In the genomic region with DNA sequence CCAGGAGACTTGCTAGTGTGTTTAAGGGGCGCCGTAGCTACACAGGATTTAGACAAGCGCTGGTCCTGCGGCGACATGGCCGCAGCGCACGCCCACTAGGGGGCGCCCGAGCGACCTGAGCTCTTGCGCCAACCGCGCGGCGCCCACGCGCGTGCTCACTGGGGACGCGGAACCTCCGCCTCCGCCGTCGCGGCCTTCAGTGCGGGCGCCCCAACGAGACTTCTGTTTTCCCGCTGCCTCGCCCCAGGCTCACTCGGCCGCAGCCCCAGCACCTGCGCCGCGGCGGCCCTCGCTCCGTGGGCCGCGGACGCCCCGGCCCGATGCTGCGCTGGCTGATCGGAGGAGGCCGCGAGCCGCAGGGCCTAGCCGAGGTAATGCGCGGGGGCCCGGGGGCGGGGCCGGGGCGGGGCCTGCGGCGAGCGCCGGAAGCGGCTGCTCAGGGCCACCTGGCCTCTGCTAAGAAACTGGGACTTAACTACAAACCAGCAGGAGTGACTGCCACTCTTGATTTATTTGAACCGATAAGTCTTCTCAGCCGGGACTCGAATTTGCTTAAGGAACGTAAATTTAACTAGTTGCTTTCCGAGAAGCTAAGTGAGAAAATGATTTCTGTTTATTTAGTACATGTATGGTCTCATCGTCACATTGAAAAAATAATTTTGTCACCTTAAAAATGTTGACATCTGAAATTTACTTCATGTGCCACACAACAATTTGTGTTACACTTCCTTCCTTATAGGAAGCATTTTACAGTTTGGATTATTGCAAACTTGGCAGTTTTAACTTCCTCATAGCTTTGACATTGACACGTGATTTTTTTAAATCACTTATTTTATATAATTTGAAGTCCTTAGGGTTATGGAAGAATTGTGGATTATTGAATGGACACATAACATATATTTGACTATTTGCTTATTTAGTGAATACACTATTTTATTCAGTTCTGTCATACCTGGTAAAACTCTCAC, we compare ENCODE assay signal across 8 mouse cellular contexts. TPM values are rescaled to one million over a fixed set of nuclear protein-coding genes. Genes with fewer than 3 reads are reported as not detected.
DNase-seq lines count a peak whose midpoint lies in the region; ATAC-seq and TF ChIP-seq lines count a peak whose summit lies in the region.

Wdr41 (plus strand) TSS at position 126 of the 968 bp plus-strand sequence.

- peak; percentile 66 to 74 for TF ChIP-seq POLR2A in MEL (IDR thresholded peaks at IDR 0.05; ENCODE audit: control insufficient read depth in 1 of 2, insufficient read depth in 1 of 2, low read depth in 1 of 2, low read length in 2 of 2, poor library complexity in 1 of 2)
- TF ChIP-seq POLR2A in cerebellum, adult 2 months (IDR thresholded peaks at IDR 0.05; ENCODE audit: borderline replicate concordance, insufficient read depth, low read length): peak; percentile 42; the same call in 1 of the 2 replicates

- peak; percentile 18 for TF ChIP-seq RAD21 in MEL (IDR thresholded peaks at IDR 0.05; ENCODE audit: low read depth, low read length)

- H3K4me3 ChIP-seq in MEL (ENCODE audit: control insufficient read depth in 1 of 2, insufficient read depth in 1 of 2, low read depth in 2 of 2, low read length in 2 of 2): peak within 1 kb of the TSS; percentile 76 to 82
- H3K4me3 ChIP-seq in cerebellum, adult 2 months (replicated peaks; ENCODE audit: insufficient read depth, low read depth, low read length): peak within 1 kb of the TSS; percentile 67
- peak within 1 kb of the TSS; percentile 73 for H3K4me3 ChIP-seq in forebrain, postnatal 0 days (ENCODE audit: low read depth, low read length)
- peak within 1 kb of the TSS; percentile 81 for H3K4me3 ChIP-seq in lung, embryonic 15.5 days

- H3K36me3 ChIP-seq in MEL (ENCODE audit: control insufficient read depth in 1 of 2, insufficient read depth in 2 of 2, low read length in 2 of 2): peaks cover 0 to 8% of the 10 kb centered on the region in 2 experiments; a peak in 2 of 4 replicates
- H3K36me3 ChIP-seq in forebrain, postnatal 0 days (ENCODE audit: insufficient read depth): peaks cover 6% of the 10 kb centered on the region; the same call in 1 of the 2 replicates
- H3K36me3 ChIP-seq in lung, embryonic 15.5 days: no peaks in the 10 kb centered on the region

- H3K9me3 ChIP-seq in MEL (replicated peaks; ENCODE audit: insufficient read depth, low read length): no peaks in the 10 kb centered on the region
- H3K9me3 ChIP-seq in forebrain, postnatal 0 days (ENCODE audit: low read length): no peaks in the 10 kb centered on the region
- H3K9me3 ChIP-seq in lung, embryonic 15.5 days: no peaks in the 10 kb centered on the region

- peaks cover 0 to 1% of the 10 kb centered on the region in 2 experiments for H3K27me3 ChIP-seq in MEL (ENCODE audit: control insufficient read depth in 1 of 2, insufficient read depth in 2 of 2, low read length in 2 of 2)
- no peaks in the 10 kb centered on the region for H3K27me3 ChIP-seq in cerebellum, adult 2 months (ENCODE audit: control insufficient read depth, insufficient read depth, low read length)
- H3K27me3 ChIP-seq in forebrain, postnatal 0 days (ENCODE audit: insufficient read depth, low read length): no peaks in the 10 kb centered on the region
- no peaks in the 10 kb centered on the region for H3K27me3 ChIP-seq in lung, embryonic 15.5 days

- WGBS in cerebellum, adult 2 months: 1% methylated on average over 68 of the region's 68 CpGs
- WGBS in forebrain, postnatal 0 days: 2% methylated on average over 67 of the region's 68 CpGs
- 1% methylated on average over 67 of the region's 68 CpGs for WGBS in lung, embryonic 15.5 days

- ATAC-seq in forebrain, postnatal 0 days: peak; percentile 98
- peak; percentile 98 for ATAC-seq in lung, embryonic 15.5 days (ENCODE audit: borderline replicate concordance, extremely low read depth, low FRiP score, low TSS enrichment)

- H3K27ac ChIP-seq in MEL (ENCODE audit: control insufficient read depth, low read depth, low read length): peak within 1 kb of the TSS; percentile 91
- H3K27ac ChIP-seq in cerebellum, adult 2 months (ENCODE audit: insufficient read depth, low read length): peak within 1 kb of the TSS; percentile 97
- H3K27ac ChIP-seq in forebrain, postnatal 0 days (ENCODE audit: low read depth, low read length): peak within 1 kb of the TSS; percentile 96
- peak within 1 kb of the TSS; percentile 99 for H3K27ac ChIP-seq in lung, embryonic 15.5 days

- H3K9ac ChIP-seq in MEL (ENCODE audit: control insufficient read depth, low read depth, low read length, poor library complexity, severe bottlenecking): peak within 1 kb of the TSS; percentile 98
- peak within 1 kb of the TSS; percentile 91 for H3K9ac ChIP-seq in forebrain, postnatal 0 days
- peak within 1 kb of the TSS; percentile 97 for H3K9ac ChIP-seq in lung, embryonic 15.5 days

- TF ChIP-seq EP300 in MEL (IDR thresholded peaks at IDR 0.05; ENCODE audit: low read depth in 1 of 2, low read length in 2 of 2): no peak; a peak in 1 of 4 replicates

- H3K4me1 ChIP-seq in MEL (ENCODE audit: control insufficient read depth in 1 of 2, insufficient read depth in 2 of 2, low read length in 2 of 2): 0 out of 4 replicates have a peak, but pooled peaks cover 0 to 5% of the 10 kb centered on the region in 2 experiments
- no peaks in the 10 kb centered on the region for H3K4me1 ChIP-seq in cerebellum, adult 2 months (ENCODE audit: control insufficient read depth, insufficient read depth, low read length)
- H3K4me1 ChIP-seq in forebrain, postnatal 0 days (ENCODE audit: insufficient read depth): peaks cover 4% of the 10 kb centered on the region; the same call in 1 of the 2 replicates
- H3K4me1 ChIP-seq in lung, embryonic 15.5 days: peaks cover 7% of the 10 kb centered on the region; the same call in 1 of the 2 replicates

- peak; percentile 95 for DNase-seq in MEL (ENCODE audit: low read depth, low spot score)
- peak; percentile 92 to 94 for DNase-seq in cerebellum, adult 2 months
- peak; percentile 96 for DNase-seq in forebrain, postnatal 0 days
- DNase-seq in heart, postnatal 4 days: peak; percentile 93
- DNase-seq in layer of hippocampus, adult 8-10 months (ENCODE audit: low spot score in 2 of 2): peak; percentile 78 to 91
- DNase-seq in ovary, adult 18-20 months (ENCODE audit: low spot score): peak; percentile 80
- peak; percentile 94 for DNase-seq in thymus, postnatal 0 days (ENCODE audit: low spot score)

- H3K79me2 ChIP-seq in MEL (ENCODE audit: control insufficient read depth, insufficient read depth, low read length, poor library complexity): peaks cover 3% of the 10 kb centered on the region

- peak; percentile 70 to 95 (median 82) for TF ChIP-seq CTCF in MEL (IDR thresholded peaks at IDR 0.05 in 2 of 3, conservative IDR thresholded peaks at IDR 0.05 in 1 of 3; ENCODE audit: control insufficient read depth in 1 of 3, insufficient read depth in 1 of 3, low read depth in 2 of 3, low read length in 3 of 3, poor library complexity in 1 of 3, severe bottlenecking in 1 of 3)
- TF ChIP-seq CTCF in cerebellum, adult 2 months (IDR thresholded peaks at IDR 0.05; ENCODE audit: borderline replicate concordance, insufficient read depth, low read depth, low read length): peak; percentile 84
- peak; percentile 96 for TF ChIP-seq CTCF in forebrain, postnatal 0 days (IDR thresholded peaks at IDR 0.05; ENCODE audit: low read depth)

- H3K4me2 ChIP-seq in forebrain, postnatal 0 days (ENCODE audit: low read depth): peak within 1 kb of the TSS; percentile 44
- H3K4me2 ChIP-seq in lung, embryonic 15.5 days: peak within 1 kb of the TSS; percentile 56

TF ChIP-seq in MEL, 35 proteins besides CTCF, POLR2A, EP300 and RAD21 (continues in another document):
- TF ChIP-seq MEF2A (IDR thresholded peaks at IDR 0.05; ENCODE audit: extremely low read depth, insufficient replicate concordance, low read depth, low read length, poor library complexity, severe bottlenecking) (no peak), TCF12 (IDR thresholded peaks at IDR 0.05; ENCODE audit: low read depth, low read length) (peak; percentile 46; the same call in 1 of the 2 replicates), TBP (IDR thresholded peaks at IDR 0.05; ENCODE audit: low read depth, low read length) (no peak), CHD2 (IDR thresholded peaks at IDR 0.05; ENCODE audit: low read length) (no peak), USF2 (IDR thresholded peaks at IDR 0.05; ENCODE audit: borderline replicate concordance in 1 of 2, insufficient read depth in 1 of 2, low read depth in 1 of 2, low read length in 2 of 2) (no peak), MAZ (IDR thresholded peaks at IDR 0.05; ENCODE audit: low read depth, low read length) (peak; percentile 25; the same call in 1 of the 2 replicates), POLR2AphosphoS2 (IDR thresholded peaks at IDR 0.05; ENCODE audit: low read length) (no peak), ZMIZ1 (IDR thresholded peaks at IDR 0.05; ENCODE audit: low read depth, low read length) (no peak), SIN3A (IDR thresholded peaks at IDR 0.05; ENCODE audit: low read length) (peak; percentile 45; the same call in 1 of the 2 replicates), MYB (IDR thresholded peaks at IDR 0.05; ENCODE audit: low read depth, low read length) (no peak), TAL1 (IDR thresholded peaks at IDR 0.05; ENCODE audit: low read length) (no peak), ZC3H11A (IDR thresholded peaks at IDR 0.05; ENCODE audit: low read depth, low read length) (no peak), GATA1 (IDR thresholded peaks at IDR 0.05; ENCODE audit: low read depth, low read length) (no peak), NRF1 (IDR thresholded peaks at IDR 0.05; ENCODE audit: insufficient read depth, low read depth, low read length, poor library complexity, severe bottlenecking) (peak; percentile 79), POLR2AphosphoS5 (IDR thresholded peaks at IDR 0.05; ENCODE audit: borderline replicate concordance, low read depth, low read length) (no peak), E2F4 (IDR thresholded peaks at IDR 0.05; ENCODE audit: borderline replicate concordance, low read depth, low read length) (no peak), MAX (IDR thresholded peaks at IDR 0.05; ENCODE audit: low read length) (peak; percentile 42), MAFK (IDR thresholded peaks at IDR 0.05; ENCODE audit: borderline replicate concordance, low read depth, low read length) (peak; percentile 87)

RNA-seq across cellular contexts. Expression of gene Wdr41, which starts in this region (rescaled TPM):
- 11.3 and 14.3 TPM in 2 replicates for total RNA-seq in MEL (2012; rRNA removed)
- polyA plus RNA-seq in MEL (2012; ENCODE audit: insufficient read depth in 1 of 2, insufficient read length in 2 of 2, low read depth in 1 of 2, low replicate concordance in 2 of 2, missing spikeins in 1 of 2): 10 to 100 TPM in 1 of 2 experiments, not detected in 1; 14.3 TPM
- 29.5 and 30.5 TPM in 2 replicates for polyA plus RNA-seq in cerebellum, adult 2 months (2012; rRNA removed)
- 23.9 and 29.0 TPM in 2 replicates for total RNA-seq in forebrain, postnatal 0 days (2014; rRNA removed)
- 17.8 and 26.1 TPM in 2 replicates for polyA plus RNA-seq in forebrain, postnatal 0 days (2015; fragmentation: Nextera tagmentation; extraction: Ambion mirVana)
- total RNA-seq in heart, postnatal 4 days (2021): 10 to 100 TPM; 18.2 to 18.5 TPM
- total RNA-seq in layer of hippocampus, adult 8-10 months (2022): 10 to 100 TPM; 22.0 to 23.2 (median 22.8) TPM
- polyA plus RNA-seq in lung, embryonic 15.5 days (2015; fragmentation: Nextera tagmentation; extraction: Ambion mirVana): 21.0 and 21.2 TPM in 2 replicates
- polyA plus RNA-seq in thymus, postnatal 0 days (2015; fragmentation: Nextera tagmentation; extraction: Ambion mirVana): 17.1 and 20.5 TPM in 2 replicates

Comparison
In these comparisons a context has a peak if more than half of its experiments do, and no peak if none do; other contexts are left out.
1. Peak in every context shown above with its lines: DNase-seq, ATAC-seq, H3K4me3 ChIP-seq and H3K27ac ChIP-seq.